ENCODE assay signal across 13 mouse cellular contexts in the genomic region with DNA sequence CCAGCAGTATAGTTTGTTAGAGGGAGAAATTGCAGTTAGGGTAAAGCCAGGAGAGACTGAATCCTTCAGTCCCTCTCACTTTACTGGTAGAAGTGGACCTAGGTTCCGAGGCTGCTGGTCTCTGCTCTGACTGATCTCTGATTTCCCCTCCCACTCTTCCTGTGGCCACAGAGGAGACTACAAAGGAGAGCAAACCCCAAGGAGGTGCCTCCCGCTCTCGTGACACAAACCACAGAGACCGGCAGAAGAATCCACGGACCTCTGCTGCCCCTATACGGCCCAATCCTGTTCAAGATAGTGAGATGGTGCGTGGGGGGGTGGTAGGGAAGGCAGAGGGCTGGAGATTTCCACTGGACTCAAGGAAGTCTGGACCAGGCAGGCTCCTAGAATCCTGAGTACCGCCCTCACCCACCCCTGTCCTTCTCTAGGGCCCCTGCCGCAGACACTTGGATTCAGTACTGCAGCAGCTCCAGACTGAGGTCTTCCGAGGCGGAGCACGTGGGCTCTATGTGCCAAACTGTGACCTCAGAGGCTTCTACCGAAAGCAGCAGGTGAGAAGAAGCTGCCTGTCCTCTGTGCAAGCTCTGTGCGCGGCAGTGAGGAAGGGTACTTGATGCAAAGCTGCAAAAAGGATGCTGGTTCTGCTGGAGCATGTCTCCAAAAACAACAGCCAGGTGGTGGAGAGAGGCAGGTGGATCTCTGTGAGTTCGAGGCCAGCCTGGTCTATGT. TPM values are rescaled to one million over a fixed set of nuclear protein-coding genes. Genes with fewer than 3 reads are reported as not detected.
DNase-seq lines count a peak whose midpoint lies in the region; ATAC-seq lines count a peak whose summit lies in the region.
"Had no signal": no experiment of that assay in that cellular context is flagged by ENCODE, and none has a peak within 500 bp of the region (broad histone marks: within the 10 kb centered on the region; RNA-seq: fewer than 3 reads in every experiment).

No protein-coding gene starts in this region.

- peaks cover 11% of the 10 kb centered on the region for H3K4me1 ChIP-seq in forebrain, embryonic 13.5 days
- H3K4me1 ChIP-seq in forebrain, embryonic 11.5 days (replicated peaks; ENCODE audit: control insufficient read depth, insufficient read depth, low read length), result no peaks in the 10 kb centered on the region; the same call in 1 of the 2 replicates
- peaks cover 38% of the 10 kb centered on the region for H3K4me1 ChIP-seq in limb, embryonic 15.5 days
- H3K4me1 ChIP-seq in limb, embryonic 10.5 days, result peaks cover 32% of the 10 kb centered on the region

- no peaks in the 10 kb centered on the region for H3K36me3 ChIP-seq in forebrain, embryonic 13.5 days (ENCODE audit: poor library complexity, severe bottlenecking)
- H3K36me3 ChIP-seq in forebrain, embryonic 11.5 days (ENCODE audit: control insufficient read depth, insufficient read depth, low read length), result no peaks in the 10 kb centered on the region
- H3K36me3 ChIP-seq in limb, embryonic 15.5 days, result no peaks in the 10 kb centered on the region
- no peaks in the 10 kb centered on the region for H3K36me3 ChIP-seq in limb, embryonic 10.5 days
- H3K36me3 ChIP-seq: limb, embryonic 13.5 days; midbrain, embryonic 12.5 days; stomach, embryonic 15.5 days had no signal

- no peak for DNase-seq in forebrain, embryonic 11.5 days (ENCODE audit: low spot score)
- DNase-seq in limb, embryonic 10.5 days (ENCODE audit: low spot score), result no peak
- peak; percentile 32 for DNase-seq in CD4-positive, CD25-positive, alpha-beta regulatory T cell, adult 2 months (ENCODE audit: low read depth, low spot score)
- DNase-seq in induced T-regulatory cell, adult 2 months (ENCODE audit: low read depth), result peak; percentile 69

- H3K4me2 ChIP-seq in forebrain, embryonic 13.5 days, result no peak overlapping the region
- H3K4me2 ChIP-seq in forebrain, embryonic 11.5 days (ENCODE audit: low read depth, low read length, severe bottlenecking), result no peak overlapping the region
- H3K4me2 ChIP-seq in limb, embryonic 15.5 days, result no peak overlapping the region
- H3K4me2 ChIP-seq: limb, embryonic 13.5 days; midbrain, embryonic 12.5 days; stomach, embryonic 15.5 days had no signal

- H3K9ac ChIP-seq in forebrain, embryonic 13.5 days, result 0 out of 2 replicates have a peak overlapping the region, but pooled peaks have one; percentile 14
- H3K9ac ChIP-seq in forebrain, embryonic 11.5 days (ENCODE audit: low read length), result no peak overlapping the region
- 0 out of 2 replicates have a peak overlapping the region, but pooled peaks have one; percentile 20 for H3K9ac ChIP-seq in limb, embryonic 15.5 days
- H3K9ac ChIP-seq: limb, embryonic 13.5 days; midbrain, embryonic 12.5 days; stomach, embryonic 15.5 days had no signal

- H3K4me3 ChIP-seq in forebrain, embryonic 13.5 days, result no peak overlapping the region
- no peak overlapping the region for H3K4me3 ChIP-seq in forebrain, embryonic 11.5 days (ENCODE audit: low read depth, low read length)
- H3K4me3 ChIP-seq in limb, embryonic 15.5 days, result no peak overlapping the region
- H3K4me3 ChIP-seq in limb, embryonic 10.5 days, result no peak overlapping the region
- H3K4me3 ChIP-seq: limb, embryonic 13.5 days; midbrain, embryonic 12.5 days; stomach, embryonic 15.5 days had no signal

- peaks cover 33% of the 10 kb centered on the region for H3K27me3 ChIP-seq in forebrain, embryonic 13.5 days
- H3K27me3 ChIP-seq in forebrain, embryonic 11.5 days (ENCODE audit: control insufficient read depth, insufficient read depth, low read length), result peaks cover 23% of the 10 kb centered on the region
- peaks cover 23% of the 10 kb centered on the region for H3K27me3 ChIP-seq in limb, embryonic 15.5 days
- H3K27me3 ChIP-seq in limb, embryonic 10.5 days (ENCODE audit: low read depth, poor library complexity, severe bottlenecking), result peaks cover 40% of the 10 kb centered on the region

- ATAC-seq in forebrain, embryonic 13.5 days, result no peak
- no peak for ATAC-seq in forebrain, embryonic 11.5 days (replicated peaks; ENCODE audit: low FRiP score)
- ATAC-seq in limb, embryonic 15.5 days (ENCODE audit: insufficient number of reproducible peaks, low FRiP score, low TSS enrichment, low read depth), result no peak
- ATAC-seq in cerebellum, adult (ENCODE audit: insufficient number of reproducible peaks, low FRiP score, low TSS enrichment), result no peak
- ATAC-seq in monocyte, adult 5-6 weeks (replicated peaks; ENCODE audit: insufficient number of reproducible peaks, low FRiP score, low TSS enrichment, poor library complexity, severe bottlenecking), result no peak

- 73% methylated on average over 16 of the region's 16 CpGs for WGBS in forebrain, embryonic 13.5 days
- WGBS in forebrain, embryonic 11.5 days, result 76% methylated on average over 16 of the region's 16 CpGs
- WGBS in limb, embryonic 15.5 days, result 66% methylated on average over 16 of the region's 16 CpGs
- WGBS in limb, embryonic 10.5 days, result 70% methylated on average over 16 of the region's 16 CpGs

- H3K27ac ChIP-seq in forebrain, embryonic 13.5 days, result no peak overlapping the region
- H3K27ac ChIP-seq in forebrain, embryonic 11.5 days (ENCODE audit: low read depth, low read length), result no peak overlapping the region
- H3K27ac ChIP-seq in limb, embryonic 15.5 days, result no peak overlapping the region
- no peak overlapping the region for H3K27ac ChIP-seq in limb, embryonic 10.5 days
- H3K27ac ChIP-seq: limb, embryonic 13.5 days; midbrain, embryonic 12.5 days; stomach, embryonic 15.5 days had no signal

- no peaks in the 10 kb centered on the region for H3K9me3 ChIP-seq in forebrain, embryonic 13.5 days (replicated peaks)
- no peaks in the 10 kb centered on the region for H3K9me3 ChIP-seq in forebrain, embryonic 11.5 days (ENCODE audit: control insufficient read depth, low read length)
- no peaks in the 10 kb centered on the region for H3K9me3 ChIP-seq in limb, embryonic 15.5 days
- no peaks in the 10 kb centered on the region for H3K9me3 ChIP-seq in limb, embryonic 10.5 days (replicated peaks)
- H3K9me3 ChIP-seq: limb, embryonic 13.5 days; midbrain, embryonic 12.5 days; stomach, embryonic 15.5 days had no signal

RNA-seq across cellular contexts. Expression of a gene that starts 2.5 kb away (rescaled TPM):
- 0.10 TPM in 1 of 2 replicates, not detected in the other for polyA plus RNA-seq in forebrain, embryonic 13.5 days (2015; fragmentation: Nextera tagmentation; extraction: Ambion mirVana)
- polyA plus RNA-seq in forebrain, embryonic 11.5 days (2014; fragmentation: Nextera tagmentation; extraction: Ambion mirVana), result not detected in 2 replicates
- 0.61 and 0.81 TPM in 2 replicates for polyA plus RNA-seq in limb, embryonic 15.5 days (2015; fragmentation: Nextera tagmentation; extraction: Ambion mirVana)
- polyA plus RNA-seq in limb, embryonic 10.5 days (2016; fragmentation: Nextera tagmentation; extraction: Ambion mirVana), result 0.06 and 0.24 TPM in 2 replicates
- total RNA-seq in monocyte, adult 5-6 weeks (2017), result 6.2 to 25.0 TPM (median 10.2 TPM) in 3 replicates
- total RNA-seq: heart, adult 18-20 months had no signal
- polyA plus RNA-seq: neural tube, embryonic 14.5 days had no signal

RNA-seq across cellular contexts. Expression of a gene that starts 3.7 kb away (rescaled TPM):
- polyA plus RNA-seq in forebrain, embryonic 13.5 days (2015; fragmentation: Nextera tagmentation; extraction: Ambion mirVana), result 0.37 and 0.40 TPM in 2 replicates
- 0.33 TPM in 1 of 2 replicates, not detected in the other for polyA plus RNA-seq in forebrain, embryonic 11.5 days (2014; fragmentation: Nextera tagmentation; extraction: Ambion mirVana)
- polyA plus RNA-seq in limb, embryonic 15.5 days (2015; fragmentation: Nextera tagmentation; extraction: Ambion mirVana), result 17.5 and 24.6 TPM in 2 replicates
- polyA plus RNA-seq in limb, embryonic 10.5 days (2016; fragmentation: Nextera tagmentation; extraction: Ambion mirVana), result 0.23 and 0.46 TPM in 2 replicates
- 0.38 to 1.4 TPM (median 0.68 TPM) in 3 replicates for total RNA-seq in monocyte, adult 5-6 weeks (2017)

RNA-seq across cellular contexts. Expression of a gene that starts 11.8 kb away (rescaled TPM):
- polyA plus RNA-seq in forebrain, embryonic 13.5 days (2015; fragmentation: Nextera tagmentation; extraction: Ambion mirVana), result 21.7 and 25.4 TPM in 2 replicates
- polyA plus RNA-seq in forebrain, embryonic 11.5 days (2014; fragmentation: Nextera tagmentation; extraction: Ambion mirVana), result 12.0 and 12.1 TPM in 2 replicates
- 33.4 and 35.4 TPM in 2 replicates for polyA plus RNA-seq in limb, embryonic 15.5 days (2015; fragmentation: Nextera tagmentation; extraction: Ambion mirVana)
- 12.6 and 14.6 TPM in 2 replicates for polyA plus RNA-seq in limb, embryonic 10.5 days (2016; fragmentation: Nextera tagmentation; extraction: Ambion mirVana)
- 49.3 to 56.3 TPM (median 49.3 TPM) in 3 replicates for total RNA-seq in monocyte, adult 5-6 weeks (2017)

RNA-seq across cellular contexts. Expression of a gene that starts 47.6 kb away (rescaled TPM):
- polyA plus RNA-seq in forebrain, embryonic 13.5 days (2015; fragmentation: Nextera tagmentation; extraction: Ambion mirVana), result 4.5 and 6.7 TPM in 2 replicates
- polyA plus RNA-seq in forebrain, embryonic 11.5 days (2014; fragmentation: Nextera tagmentation; extraction: Ambion mirVana), result 8.8 and 10.5 TPM in 2 replicates
- polyA plus RNA-seq in limb, embryonic 15.5 days (2015; fragmentation: Nextera tagmentation; extraction: Ambion mirVana), result 47.5 and 48.6 TPM in 2 replicates
- polyA plus RNA-seq in limb, embryonic 10.5 days (2016; fragmentation: Nextera tagmentation; extraction: Ambion mirVana), result 13.0 and 18.6 TPM in 2 replicates
- total RNA-seq in monocyte, adult 5-6 weeks (2017), result 5.7 TPM in 1 of 3 replicates, not detected in the others

RNA-seq across cellular contexts. Expression of a gene that starts 55.2 kb away (rescaled TPM):
- 90.0 and 98.7 TPM in 2 replicates for polyA plus RNA-seq in forebrain, embryonic 13.5 days (2015; fragmentation: Nextera tagmentation; extraction: Ambion mirVana)
- 79.8 and 80.7 TPM in 2 replicates for polyA plus RNA-seq in forebrain, embryonic 11.5 days (2014; fragmentation: Nextera tagmentation; extraction: Ambion mirVana)
- polyA plus RNA-seq in limb, embryonic 15.5 days (2015; fragmentation: Nextera tagmentation; extraction: Ambion mirVana), result 51.9 and 59.9 TPM in 2 replicates
- polyA plus RNA-seq in limb, embryonic 10.5 days (2016; fragmentation: Nextera tagmentation; extraction: Ambion mirVana), result 73.0 and 88.7 TPM in 2 replicates
- 58.9 to 62.9 TPM (median 60.3 TPM) in 3 replicates for total RNA-seq in monocyte, adult 5-6 weeks (2017)

Comparison
In these comparisons a context has a peak if more than half of its experiments do, and no peak if none do; other contexts are left out.
1. RNA of a gene that starts 3.7 kb away (polyA plus RNA-seq): 17.5 to 24.6 TPM in limb, embryonic 15.5 days; 0.23 to 0.46 TPM in limb, embryonic 10.5 days, 0.37 to 0.40 TPM in forebrain, embryonic 13.5 days and 0.33 TPM in forebrain, embryonic 11.5 days; every median in the first group is over 10 times any median in the second.
2. DNase-seq: peak in CD4-positive, CD25-positive, alpha-beta regulatory T cell, adult 2 months (single experiment) and induced T-regulatory cell, adult 2 months (single experiment); none in forebrain, embryonic 11.5 days (single experiment) and limb, embryonic 10.5 days (single experiment).